Mouse (Mus musculus): Measurements from ENCODE around the gene B4galnt2. TPM values are rescaled to one million over a fixed set of nuclear protein-coding genes. Genes with fewer than 3 reads are reported as not detected.

Gene B4galnt2
- polyA plus RNA-seq, 1 experiment: not detected

- Histone ChIP-seq H3K9me3 (ENCODE audit: control insufficient read depth, low read length) (no peaks in the 10 kb centered on the region), H3K4me3 (replicated peaks) (no peak overlapping the region), H3K4me1 (ENCODE audit: control insufficient read depth) (peaks cover 35% of the 10 kb centered on the region), H3K27me3 (ENCODE audit: control insufficient read depth) (no peaks in the 10 kb centered on the region), H3K36me3 (ENCODE audit: control insufficient read depth) (peaks cover 27% of the 10 kb centered on the region)
- no peak for TF ChIP-seq TAL1 (IDR thresholded peaks at IDR 0.05; ENCODE audit: low read length)
- no peak for TF ChIP-seq GATA1 (IDR thresholded peaks at IDR 0.05; ENCODE audit: low read length)
These were observed 53.3 kb downstream of the B4galnt2 start for GRCm38 (mm10) chr11:95861397-95861796.

GRCm38 (mm10) chr11:95860071-95860490 is 54.6 kb downstream of the B4galnt2 start:
- H3K36me3 ChIP-seq (ENCODE audit: control insufficient read depth): peaks cover 27% of the 10 kb centered on the region
- peaks cover 35% of the 10 kb centered on the region for H3K4me1 ChIP-seq (ENCODE audit: control insufficient read depth)
- H3K9me3 ChIP-seq (ENCODE audit: control insufficient read depth, low read length): no peaks in the 10 kb centered on the region; the same call in 1 of the 2 replicates
- no peaks in the 10 kb centered on the region for H3K27me3 ChIP-seq (ENCODE audit: control insufficient read depth)
- H3K4me3 ChIP-seq (replicated peaks): peak overlapping the region; percentile 66
- TF ChIP-seq GATA1 (IDR thresholded peaks at IDR 0.05; ENCODE audit: low read length) (peak; percentile 51; the same call in 1 of the 2 replicates), TAL1 (IDR thresholded peaks at IDR 0.05; ENCODE audit: low read length) (peak; percentile 38; the same call in 1 of the 3 replicates)

- Histone ChIP-seq H3K4me3 (replicated peaks) (peak overlapping the region; percentile 66), H3K9me3 (ENCODE audit: control insufficient read depth, low read length) (peaks cover 4% of the 10 kb centered on the region), H3K27me3 (ENCODE audit: control insufficient read depth) (no peaks in the 10 kb centered on the region), H3K4me1 (ENCODE audit: control insufficient read depth) (peaks cover 34% of the 10 kb centered on the region), H3K36me3 (ENCODE audit: control insufficient read depth) (peaks cover 27% of the 10 kb centered on the region)
- TF ChIP-seq GATA1 (IDR thresholded peaks at IDR 0.05; ENCODE audit: low read length): no peak
- no peak for TF ChIP-seq TAL1 (IDR thresholded peaks at IDR 0.05; ENCODE audit: low read length)
These were observed 55.2 kb downstream of the B4galnt2 start for GRCm38 (mm10) chr11:95859468-95859855.

- peaks cover 27% of the 10 kb centered on the region for H3K36me3 ChIP-seq (ENCODE audit: control insufficient read depth)
- H3K4me1 ChIP-seq (ENCODE audit: control insufficient read depth): peaks cover 36% of the 10 kb centered on the region
- H3K27me3 ChIP-seq (ENCODE audit: control insufficient read depth): no peaks in the 10 kb centered on the region
- H3K4me3 ChIP-seq (replicated peaks): peak overlapping the region; percentile 66
- TF ChIP-seq TAL1 (IDR thresholded peaks at IDR 0.05; ENCODE audit: low read length) (no peak), GATA1 (IDR thresholded peaks at IDR 0.05; ENCODE audit: low read length) (no peak)
- peaks cover 4% of the 10 kb centered on the region for H3K9me3 ChIP-seq (ENCODE audit: control insufficient read depth, low read length)
These were observed 55.9 kb downstream of the B4galnt2 start for GRCm38 (mm10) chr11:95858528-95859467.

- Histone ChIP-seq H3K4me3 (replicated peaks) (peak overlapping the region; percentile 66), H3K4me1 (ENCODE audit: control insufficient read depth) (peaks cover 41% of the 10 kb centered on the region), H3K9me3 (ENCODE audit: control insufficient read depth, low read length) (peaks cover 4% of the 10 kb centered on the region), H3K36me3 (ENCODE audit: control insufficient read depth) (peaks cover 21% of the 10 kb centered on the region), H3K27me3 (ENCODE audit: control insufficient read depth) (no peaks in the 10 kb centered on the region)
- no peak for TF ChIP-seq GATA1 (IDR thresholded peaks at IDR 0.05; ENCODE audit: low read length)
- no peak for TF ChIP-seq TAL1 (IDR thresholded peaks at IDR 0.05; ENCODE audit: low read length)
These were observed 56.8 kb downstream of the B4galnt2 start for GRCm38 (mm10) chr11:95857716-95858527.

- peaks cover 2% of the 10 kb centered on the region for H3K27me3 ChIP-seq (ENCODE audit: control insufficient read depth)
- peak overlapping the region; percentile 66 for H3K4me3 ChIP-seq (replicated peaks)
- peaks cover 15% of the 10 kb centered on the region for H3K36me3 ChIP-seq (ENCODE audit: control insufficient read depth)
- H3K9me3 ChIP-seq (ENCODE audit: control insufficient read depth, low read length): peaks cover 4% of the 10 kb centered on the region
- TF ChIP-seq GATA1 (IDR thresholded peaks at IDR 0.05; ENCODE audit: low read length) (no peak), TAL1 (IDR thresholded peaks at IDR 0.05; ENCODE audit: low read length) (no peak)
- peaks cover 41% of the 10 kb centered on the region for H3K4me1 ChIP-seq (ENCODE audit: control insufficient read depth)
These were observed 57.4 kb downstream of the B4galnt2 start for GRCm38 (mm10) chr11:95857306-95857705.

GRCm38 (mm10) chr11:95853684-95854083 is 61.0 kb downstream of the B4galnt2 start:
- Histone ChIP-seq H3K9me3 (ENCODE audit: control insufficient read depth, low read length) (peaks cover 4% of the 10 kb centered on the region), H3K4me1 (ENCODE audit: control insufficient read depth) (peaks cover 23% of the 10 kb centered on the region)

GRCm38 (mm10) chr11:95850898-95851297 is 63.8 kb downstream of the B4galnt2 start:
- H3K4me3 ChIP-seq (replicated peaks): no peak overlapping the region
- TF ChIP-seq GATA1 (IDR thresholded peaks at IDR 0.05; ENCODE audit: low read length) (no peak), TAL1 (IDR thresholded peaks at IDR 0.05; ENCODE audit: low read length) (no peak)
- H3K4me1 ChIP-seq (ENCODE audit: control insufficient read depth): peaks cover 7% of the 10 kb centered on the region
- H3K36me3 ChIP-seq (ENCODE audit: control insufficient read depth): no peaks in the 10 kb centered on the region
- H3K9me3 ChIP-seq (ENCODE audit: control insufficient read depth, low read length): peaks cover 6% of the 10 kb centered on the region
- peaks cover 8% of the 10 kb centered on the region for H3K27me3 ChIP-seq (ENCODE audit: control insufficient read depth)

More at GRCm38 (mm10) chr11:95853684-95854083, 61.0 kb downstream of the B4galnt2 start:
- no peak for TF ChIP-seq GATA1 (IDR thresholded peaks at IDR 0.05; ENCODE audit: low read length)
- no peak for TF ChIP-seq TAL1 (IDR thresholded peaks at IDR 0.05; ENCODE audit: low read length)
- peaks cover 7% of the 10 kb centered on the region for H3K27me3 ChIP-seq (ENCODE audit: control insufficient read depth)
- H3K4me3 ChIP-seq (replicated peaks): no peak overlapping the region
- H3K36me3 ChIP-seq (ENCODE audit: control insufficient read depth): no peaks in the 10 kb centered on the region

Data from erythroblast, embryonic 14.5 days (primary cell).